Mouse (Mus musculus): ENCODE data around the gene Pdlim7. TPM values are rescaled to one million over a fixed set of nuclear protein-coding genes. Genes with fewer than 3 reads are reported as not detected.

The Pdlim7 gene
- polyA plus RNA-seq, 1 experiment, result 89.6 TPM

DNA sequence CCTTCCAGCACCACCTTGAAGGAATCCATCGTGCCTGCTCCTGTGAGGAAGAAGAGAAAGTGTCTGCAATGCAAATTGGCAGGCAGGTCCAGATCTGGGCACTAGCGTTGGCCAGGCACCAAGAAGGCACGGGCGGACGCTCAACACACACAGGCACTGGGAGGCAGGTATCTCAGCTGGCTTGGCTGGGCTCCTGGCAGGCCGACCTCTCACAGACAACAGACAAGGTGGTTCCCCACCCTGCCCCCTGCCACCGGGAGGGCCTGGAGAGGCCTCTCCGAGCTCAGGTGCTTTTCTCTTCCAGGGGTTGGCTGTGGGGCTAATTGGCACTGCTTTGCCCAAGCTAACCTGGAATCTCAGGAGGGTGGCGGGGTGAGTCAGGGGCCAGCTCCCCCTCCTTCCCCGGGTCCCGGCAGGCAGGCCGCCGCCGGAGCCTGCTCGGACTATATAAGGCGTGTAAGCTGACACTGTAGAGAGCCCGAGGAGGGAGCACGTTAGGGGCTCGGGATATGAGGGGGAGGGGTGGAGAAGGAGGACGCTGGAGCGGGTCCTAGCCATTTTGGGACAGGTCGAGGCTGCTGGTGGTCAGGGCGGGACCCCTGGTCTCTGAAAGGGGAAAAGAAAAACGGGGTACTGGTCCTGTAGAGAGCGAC, 971 bp downstream of the Pdlim7 start:
- TF ChIP-seq POLR2A (IDR thresholded peaks at IDR 0.05; ENCODE audit: borderline replicate concordance, control insufficient read depth, low read depth, low read length) (no peak), CTCF (IDR thresholded peaks at IDR 0.05; ENCODE audit: control insufficient read depth, insufficient read depth, low read length) (no peak)
- 6% methylated on average over 25 of the region's 25 CpGs for WGBS
- Histone ChIP-seq H3K4me3 (replicated peaks; ENCODE audit: control insufficient read depth, low read depth, low read length) (peak overlapping the region; percentile 86), H3K4me1 (ENCODE audit: control insufficient read depth, insufficient read depth, low read length) (peaks cover 6% of the 10 kb centered on the region), H3K27ac (ENCODE audit: control insufficient read depth, insufficient read depth, low read depth, low read length, poor library complexity) (no peak overlapping the region; the same call in none of the 2 replicates)

DNA sequence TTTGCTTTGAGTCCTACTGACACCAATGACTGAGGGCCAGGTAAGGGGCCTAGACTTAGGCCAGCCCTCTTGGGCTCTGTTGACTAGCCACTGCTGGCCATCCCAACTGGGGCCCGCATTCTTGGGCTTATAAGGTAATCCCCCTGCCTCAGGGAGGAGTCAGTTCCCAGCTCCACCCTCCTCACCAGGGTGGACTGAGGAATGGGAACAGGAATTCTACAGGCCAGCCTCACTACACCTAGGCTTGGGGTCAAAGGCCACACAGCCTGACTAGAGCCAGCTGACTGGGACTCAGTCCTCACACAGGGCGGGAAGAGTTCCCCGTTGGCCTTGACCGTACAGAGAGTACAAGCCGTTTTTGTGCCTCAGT, 2.0 kb downstream of the Pdlim7 start:
- H3K27ac ChIP-seq (ENCODE audit: control insufficient read depth, insufficient read depth, low read depth, low read length, poor library complexity), result peak overlapping the region; percentile 78
- peak overlapping the region; percentile 38 for H3K4me3 ChIP-seq (replicated peaks; ENCODE audit: control insufficient read depth, low read depth, low read length)
- WGBS, result 61% methylated on average over 5 of the region's 5 CpGs
- TF ChIP-seq CTCF (IDR thresholded peaks at IDR 0.05; ENCODE audit: control insufficient read depth, insufficient read depth, low read length), result no peak
- TF ChIP-seq POLR2A (IDR thresholded peaks at IDR 0.05; ENCODE audit: borderline replicate concordance, control insufficient read depth, low read depth, low read length), result no peak
- peaks cover 6% of the 10 kb centered on the region for H3K4me1 ChIP-seq (ENCODE audit: control insufficient read depth, insufficient read depth, low read length)

DNA sequence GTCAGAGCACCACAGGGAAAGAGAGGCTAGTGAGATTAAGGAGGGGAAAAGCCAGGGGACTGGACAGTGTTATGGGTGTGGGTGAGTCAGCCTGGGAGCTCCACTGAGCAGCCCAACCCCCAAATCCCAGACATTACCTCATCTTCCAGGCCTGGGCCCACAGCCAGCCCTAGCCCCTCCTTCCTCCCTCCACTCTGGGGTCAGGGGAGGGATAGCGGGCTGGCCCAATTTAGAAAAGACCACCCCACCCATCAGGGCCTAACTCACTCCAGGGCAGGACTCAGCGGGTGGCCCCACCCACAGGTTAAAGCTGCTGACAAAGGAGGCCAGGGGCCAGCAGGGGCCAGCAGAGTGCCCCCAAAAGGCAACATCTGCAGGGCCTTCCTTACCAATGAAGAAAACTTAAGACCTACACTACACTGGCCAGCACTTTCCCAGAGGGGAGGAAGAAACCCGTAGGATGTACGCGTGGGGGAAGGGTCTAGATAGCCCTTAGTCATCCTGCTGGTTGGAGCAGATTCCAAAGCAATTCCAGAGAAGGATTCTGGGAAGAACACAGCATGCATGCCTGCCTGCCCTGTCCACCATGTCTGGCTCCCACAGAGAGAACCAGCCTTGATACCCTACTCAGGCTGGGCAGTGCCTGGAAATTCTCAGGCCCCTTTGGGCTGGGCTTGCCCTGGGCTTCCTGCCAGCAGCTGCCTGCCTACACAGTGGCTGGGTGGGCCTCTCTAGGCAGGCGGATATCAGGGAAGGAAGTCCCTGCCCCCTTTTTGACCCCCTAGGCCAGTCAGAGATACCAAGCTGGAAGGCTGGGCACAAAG, 2.6 kb downstream of the Pdlim7 start:
- H3K27ac ChIP-seq (ENCODE audit: control insufficient read depth, insufficient read depth, low read depth, low read length, poor library complexity), result peak overlapping the region; percentile 78
- TF ChIP-seq POLR2A (IDR thresholded peaks at IDR 0.05; ENCODE audit: borderline replicate concordance, control insufficient read depth, low read depth, low read length), result no peak; the same call in 1 of the 2 replicates
- TF ChIP-seq CTCF (IDR thresholded peaks at IDR 0.05; ENCODE audit: control insufficient read depth, insufficient read depth, low read length), result peak; percentile 18; the same call in 1 of the 2 replicates
- peak overlapping the region; percentile 16 for H3K4me3 ChIP-seq (replicated peaks; ENCODE audit: control insufficient read depth, low read depth, low read length)
- H3K4me1 ChIP-seq (ENCODE audit: control insufficient read depth, insufficient read depth, low read length), result peaks cover 6% of the 10 kb centered on the region
- WGBS, result 26% methylated on average over 6 of the region's 6 CpGs

- 14% methylated on average over 3 of the region's 3 CpGs for WGBS
- H3K4me3 ChIP-seq (replicated peaks; ENCODE audit: control insufficient read depth, low read depth, low read length), result peak overlapping the region; percentile 0
- TF ChIP-seq CTCF (IDR thresholded peaks at IDR 0.05; ENCODE audit: control insufficient read depth, insufficient read depth, low read length) (no peak), POLR2A (IDR thresholded peaks at IDR 0.05; ENCODE audit: borderline replicate concordance, control insufficient read depth, low read depth, low read length) (no peak)
- H3K4me1 ChIP-seq (ENCODE audit: control insufficient read depth, insufficient read depth, low read length), result peaks cover 6% of the 10 kb centered on the region
- peak overlapping the region; percentile 78 for H3K27ac ChIP-seq (ENCODE audit: control insufficient read depth, insufficient read depth, low read depth, low read length, poor library complexity)
Observed at GRCm38 (mm10) chr13:55510332-55510667, 3.2 kb downstream of the Pdlim7 start.

- peaks cover 6% of the 10 kb centered on the region for H3K4me1 ChIP-seq (ENCODE audit: control insufficient read depth, insufficient read depth, low read length)
- no peak overlapping the region for H3K27ac ChIP-seq (ENCODE audit: control insufficient read depth, insufficient read depth, low read depth, low read length, poor library complexity)
- no peak overlapping the region for H3K4me3 ChIP-seq (replicated peaks; ENCODE audit: control insufficient read depth, low read depth, low read length)
- 94% methylated on average over 10 of the region's 10 CpGs for WGBS
- TF ChIP-seq CTCF (IDR thresholded peaks at IDR 0.05; ENCODE audit: control insufficient read depth, insufficient read depth, low read length) (no peak), POLR2A (IDR thresholded peaks at IDR 0.05; ENCODE audit: borderline replicate concordance, control insufficient read depth, low read depth, low read length) (no peak)
Observed at GRCm38 (mm10) chr13:55508531-55508930, 4.9 kb downstream of the Pdlim7 start.

DNA sequence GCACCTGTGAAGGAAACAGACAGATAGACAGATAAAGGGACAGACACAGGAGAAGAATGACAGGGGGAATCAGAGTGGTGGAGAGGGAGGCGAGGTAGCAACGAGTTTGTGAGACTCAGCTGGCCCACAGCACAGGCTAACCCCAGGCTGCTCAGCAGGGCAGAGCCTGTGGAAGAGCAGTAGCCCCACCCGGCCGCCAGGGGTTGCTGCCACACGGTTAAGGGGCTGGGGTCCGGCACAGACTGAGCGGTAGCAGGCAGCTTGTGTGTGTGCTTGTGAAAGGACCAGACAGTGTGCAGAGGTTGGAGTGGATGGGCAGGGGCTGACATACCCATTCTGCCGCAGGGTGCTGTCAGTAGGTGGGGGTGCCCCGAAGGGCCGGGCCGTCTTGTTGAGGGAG, 5.6 kb downstream of the Pdlim7 start:
- H3K4me1 ChIP-seq (ENCODE audit: control insufficient read depth, insufficient read depth, low read length), result peaks cover 6% of the 10 kb centered on the region
- no peak overlapping the region for H3K4me3 ChIP-seq (replicated peaks; ENCODE audit: control insufficient read depth, low read depth, low read length)
- no peak for TF ChIP-seq POLR2A (IDR thresholded peaks at IDR 0.05; ENCODE audit: borderline replicate concordance, control insufficient read depth, low read depth, low read length)
- no peak for TF ChIP-seq CTCF (IDR thresholded peaks at IDR 0.05; ENCODE audit: control insufficient read depth, insufficient read depth, low read length)
- WGBS, result 82% methylated on average over 11 of the region's 11 CpGs
- H3K27ac ChIP-seq (ENCODE audit: control insufficient read depth, insufficient read depth, low read depth, low read length, poor library complexity), result no peak overlapping the region

DNA sequence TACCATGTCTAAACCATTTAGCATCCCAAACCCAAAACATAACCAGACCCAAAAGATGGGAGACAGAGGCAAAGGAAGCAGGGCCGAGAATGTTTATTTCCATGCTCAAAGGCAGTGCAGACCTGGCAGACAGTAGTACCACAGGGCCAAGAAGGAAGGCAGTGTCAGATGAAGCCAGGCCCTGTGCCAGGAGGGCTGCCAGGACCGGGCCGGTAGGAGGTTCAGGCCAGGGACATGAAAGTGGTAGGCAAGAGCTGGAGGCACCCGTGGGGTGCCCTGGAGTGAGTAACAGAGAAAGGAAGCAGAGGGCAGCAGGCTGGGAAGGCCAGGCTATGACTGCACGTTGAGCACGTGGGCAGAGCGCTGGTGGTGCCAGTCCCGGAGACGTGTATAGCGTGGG, 6.8 kb downstream of the Pdlim7 start:
- WGBS, result 88% methylated on average over 10 of the region's 10 CpGs
- Histone ChIP-seq H3K4me3 (replicated peaks; ENCODE audit: control insufficient read depth, low read depth, low read length) (no peak overlapping the region), H3K4me1 (ENCODE audit: control insufficient read depth, insufficient read depth, low read length) (peaks cover 4% of the 10 kb centered on the region), H3K27ac (ENCODE audit: control insufficient read depth, insufficient read depth, low read depth, low read length, poor library complexity) (no peak overlapping the region)
- TF ChIP-seq POLR2A (IDR thresholded peaks at IDR 0.05; ENCODE audit: borderline replicate concordance, control insufficient read depth, low read depth, low read length) (no peak), CTCF (IDR thresholded peaks at IDR 0.05; ENCODE audit: control insufficient read depth, insufficient read depth, low read length) (no peak)

GRCm38 (mm10) chr13:55505810-55506209, 7.7 kb downstream of the Pdlim7 start:
- no peak overlapping the region for H3K27ac ChIP-seq (ENCODE audit: control insufficient read depth, insufficient read depth, low read depth, low read length, poor library complexity)

More at GRCm38 (mm10) chr13:55505810-55506209, 7.7 kb downstream of the Pdlim7 start:
- 91% methylated on average over 9 of the region's 9 CpGs for WGBS
- no peak overlapping the region for H3K4me3 ChIP-seq (replicated peaks; ENCODE audit: control insufficient read depth, low read depth, low read length)
- TF ChIP-seq POLR2A (IDR thresholded peaks at IDR 0.05; ENCODE audit: borderline replicate concordance, control insufficient read depth, low read depth, low read length), result no peak
- TF ChIP-seq CTCF (IDR thresholded peaks at IDR 0.05; ENCODE audit: control insufficient read depth, insufficient read depth, low read length), result no peak
- peaks cover 1% of the 10 kb centered on the region; the same call in 1 of the 2 replicates for H3K4me1 ChIP-seq (ENCODE audit: control insufficient read depth, insufficient read depth, low read length)

All from bone marrow, adult 2 months (tissue).